Mouse (Mus musculus) inflammation-experienced regulatory T-cells, adult 6 months (primary cell): ENCODE measurements around the gene Fam122a. TPM values are rescaled to one million over a fixed set of nuclear protein-coding genes. Genes with fewer than 3 reads are reported as not detected.
A peak's percentile ranks its signal among the peaks of the same experiment; 100 is the strongest.

Experiments
- ATAC-seq: one replicate; pipeline ENCODE4 v1.8.0; 2017
- polyA plus RNA-seq, 3 experiments: library from polyadenylated mRNA; unstranded; fragments of 100-300 nt; shearing (Covaris generic); gene quantifications; one replicate each; pipeline ENCODE4 v1.2.1; 2017

Gene Fam122a
- polyA plus RNA-seq = 1 to 10 TPM; 3.0 to 5.4 (median 5.1) TPM

- peak; percentile 77 for ATAC-seq
Measured at GRCm38 (mm10) chr19:24476929-24477882, at the start of gene Fam122a. Gene Fam122a, minus strand, starts transcription at chr19:24477356.

GRCm38 (mm10) chr19:24523476-24524313 lies 46.5 kb upstream of the Fam122a start:
- ATAC-seq = no peak

GRCm38 (mm10) chr19:24521997-24522396 lies 44.8 kb upstream of the Fam122a start:
- no peak for ATAC-seq

GRCm38 (mm10) chr19:24521146-24521545 lies 44.0 kb upstream of the Fam122a start:
- no peak for ATAC-seq

- ATAC-seq = no peak
Measured at GRCm38 (mm10) chr19:24519732-24520409, 42.7 kb upstream of the Fam122a start.

- no peak for ATAC-seq
Measured at GRCm38 (mm10) chr19:24518384-24518783, 41.2 kb upstream of the Fam122a start.

GRCm38 (mm10) chr19:24517057-24517456 lies 39.9 kb upstream of the Fam122a start:
- no peak for ATAC-seq

GRCm38 (mm10) chr19:24515941-24516340 lies 38.8 kb upstream of the Fam122a start:
- no peak for ATAC-seq

DNA sequence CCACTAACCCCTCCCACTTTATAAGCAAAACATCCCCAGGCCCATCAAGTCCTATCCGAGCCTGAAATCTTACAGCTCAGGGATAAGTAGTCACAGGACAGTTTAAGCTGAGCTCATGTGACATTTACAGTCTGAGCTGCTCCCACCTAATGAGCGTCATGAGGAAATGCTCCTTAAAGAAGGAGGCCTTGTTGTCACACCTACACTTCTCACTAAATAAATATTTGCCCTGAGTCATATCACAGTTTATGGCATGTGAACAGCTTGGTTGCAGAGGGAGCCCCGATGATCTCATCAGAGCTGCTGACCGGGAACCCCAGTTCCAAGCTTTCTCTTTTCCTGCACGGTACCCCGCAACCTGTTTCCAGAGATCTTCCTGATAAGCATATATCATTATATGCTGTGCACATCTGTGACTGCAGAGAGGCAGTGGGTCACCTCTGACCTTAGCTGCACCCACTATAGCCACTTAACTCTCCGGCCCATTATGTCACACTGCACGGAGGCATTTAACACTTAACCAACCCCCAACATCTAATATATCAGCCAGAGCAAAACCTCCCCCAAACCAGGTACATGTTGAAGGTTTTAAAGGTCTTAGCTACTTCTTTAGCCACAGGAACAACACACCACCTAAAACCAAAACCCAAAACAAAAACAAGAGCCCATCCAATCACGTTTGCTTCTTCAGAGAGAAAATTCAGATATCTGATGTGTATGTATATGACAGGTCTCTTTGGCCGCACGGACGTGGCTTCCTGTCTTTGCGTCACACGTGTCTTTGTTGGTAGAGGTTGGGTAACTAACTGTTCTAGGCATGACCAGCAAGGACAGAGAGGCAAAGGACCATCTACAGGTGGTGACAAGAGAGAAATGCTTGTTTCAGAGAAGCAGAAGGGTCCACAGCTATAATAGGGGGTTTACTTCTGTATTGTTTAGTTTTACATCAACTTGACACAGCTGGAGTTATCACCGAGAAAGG lies 37.8 kb upstream of the Fam122a start:
- ATAC-seq = no peak

DNA sequence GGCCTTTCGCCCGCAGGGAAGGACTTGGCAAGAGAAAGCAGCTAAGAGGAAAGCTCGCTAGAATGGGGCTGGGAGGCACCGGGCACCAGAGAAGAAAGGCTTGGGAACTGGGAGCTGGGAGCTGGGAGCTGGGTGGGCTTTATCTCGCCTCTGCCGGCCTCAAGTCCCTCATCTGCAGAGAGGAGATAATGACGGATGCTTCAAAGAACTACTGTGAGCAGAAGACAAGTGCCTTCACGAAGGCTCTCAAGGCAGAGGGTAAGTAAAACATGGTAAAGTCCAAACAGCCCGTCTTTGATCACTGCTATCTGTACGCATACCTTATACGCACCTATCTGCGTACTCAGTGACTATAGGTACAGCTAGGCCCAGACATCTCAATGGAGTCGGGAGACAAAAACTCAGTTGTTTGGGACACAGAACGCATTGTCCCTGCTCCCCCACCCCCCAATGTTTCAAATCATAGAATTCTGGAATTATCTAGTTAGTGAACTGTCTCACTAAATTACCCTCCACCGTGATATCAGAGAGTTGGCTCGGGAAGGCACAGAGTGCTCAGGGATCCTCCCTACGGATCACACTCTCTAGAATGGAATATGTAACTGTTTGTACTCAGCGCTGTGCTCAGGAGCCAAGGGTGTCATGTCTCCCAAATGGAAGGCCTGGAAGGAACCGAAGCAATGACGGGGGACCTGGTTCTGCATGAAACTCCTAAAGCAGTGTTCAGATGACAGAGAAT lies 36.1 kb upstream of the Fam122a start:
- no peak for ATAC-seq

- ATAC-seq = no peak
Measured at GRCm38 (mm10) chr19:24511939-24512338, 34.8 kb upstream of the Fam122a start.

- no peak for ATAC-seq
Measured at GRCm38 (mm10) chr19:24509391-24509790, 32.2 kb upstream of the Fam122a start.

GRCm38 (mm10) chr19:24508087-24508767 lies 31.1 kb upstream of the Fam122a start:
- no peak for ATAC-seq

DNA sequence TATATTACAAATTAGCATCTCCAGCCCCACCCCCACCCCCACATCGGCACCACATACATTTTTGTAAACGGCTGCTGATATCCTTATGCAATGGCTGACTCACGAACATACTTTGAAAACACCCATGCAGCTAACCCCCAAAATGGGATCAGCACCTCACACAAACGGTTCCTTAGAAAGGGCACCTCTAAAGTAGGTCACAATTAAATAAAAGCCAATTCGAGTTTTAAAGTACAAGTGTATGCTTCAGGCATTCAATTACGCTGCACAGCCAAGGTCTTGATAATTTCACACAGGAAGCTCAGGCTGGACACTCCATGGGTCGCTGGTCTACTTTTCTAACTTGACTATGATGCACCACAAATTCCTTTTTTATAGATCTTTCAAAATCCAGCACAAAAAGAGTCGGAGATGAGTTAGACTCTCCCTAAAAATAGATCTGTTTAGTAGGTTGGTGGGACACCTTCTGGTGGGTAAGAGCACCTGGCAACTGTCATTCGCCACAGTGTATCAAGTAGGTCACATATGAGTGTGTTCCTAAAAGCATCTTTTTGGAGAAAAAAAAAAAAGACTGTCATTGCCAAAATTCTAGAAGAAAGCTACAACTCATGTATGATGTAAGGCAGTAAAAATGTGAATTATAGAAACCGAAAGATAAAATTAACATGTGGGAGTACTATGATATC lies 25.7 kb upstream of the Fam122a start:
- no peak for ATAC-seq

GRCm38 (mm10) chr19:24501525-24501924 lies 24.4 kb upstream of the Fam122a start:
- no peak for ATAC-seq

DNA sequence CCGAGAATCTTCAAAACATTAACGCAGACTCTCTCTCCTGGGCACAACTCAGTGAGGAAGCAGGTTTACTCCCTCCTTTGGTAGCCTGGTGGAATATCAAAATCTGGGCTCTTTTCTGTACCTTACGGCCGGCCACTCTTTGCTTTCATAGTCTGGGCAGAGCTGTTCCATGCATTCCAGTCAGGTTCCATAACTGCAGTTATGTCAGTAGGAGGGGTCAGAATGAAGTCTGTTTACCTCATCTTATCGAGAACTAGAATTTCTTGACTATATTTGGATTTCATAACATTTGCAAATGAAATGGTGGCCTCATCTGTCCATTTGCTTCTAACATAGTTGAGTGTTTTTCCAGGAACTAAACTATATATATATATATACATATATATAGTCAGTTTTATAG lies 23.3 kb upstream of the Fam122a start:
- no peak for ATAC-seq

GRCm38 (mm10) chr19:24499291-24499690 lies 22.1 kb upstream of the Fam122a start:
- no peak for ATAC-seq

GRCm38 (mm10) chr19:24493887-24494286 lies 16.7 kb upstream of the Fam122a start:
- no peak for ATAC-seq

DNA sequence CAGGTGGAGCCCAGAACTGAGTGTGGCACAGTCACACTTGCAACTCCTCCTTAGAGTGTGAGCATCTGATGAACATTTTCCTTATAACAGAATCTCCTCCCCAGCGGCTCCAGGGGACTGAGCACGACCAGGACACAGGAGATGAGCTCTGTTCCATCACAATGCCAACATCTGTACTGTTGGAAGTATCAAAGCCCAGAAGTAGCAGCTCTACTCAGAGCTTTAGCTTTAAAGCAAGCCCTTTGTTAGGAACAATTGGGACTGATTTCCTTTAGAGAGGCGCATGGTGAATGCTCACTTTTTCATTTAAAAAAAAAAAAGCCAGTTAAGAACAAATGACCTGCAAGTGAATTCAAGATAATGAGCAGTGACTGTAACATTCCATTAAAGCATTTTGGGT lies 14.7 kb upstream of the Fam122a start:
- no peak for ATAC-seq

GRCm38 (mm10) chr19:24490275-24490674 lies 13.1 kb upstream of the Fam122a start:
- ATAC-seq = no peak
